Mouse (Mus musculus) myocyte (in vitro differentiated cells): ENCODE results near the gene Jazf1. TPM values are rescaled to one million over a fixed set of nuclear protein-coding genes. Genes with fewer than 3 reads are reported as not detected.

Source experiments
- H3K27me3 ChIP-seq: one replicate; pipeline ENCODE4 v1.6.1; 2011; ENCODE audit not compliant: control insufficient read depth, insufficient read depth, insufficient read length
- H3K36me3 ChIP-seq: one replicate; pipeline ENCODE4 v1.6.1; 2011; ENCODE audit not compliant: control insufficient read depth, insufficient read depth
- H3K4me2 ChIP-seq: one replicate; pipeline ENCODE4 v1.6.1; 2011; ENCODE audit warnings: low read depth, control low read depth
- H3K4me3 ChIP-seq: one replicate; pipeline ENCODE4 v1.5.1; 2011; ENCODE audit warnings: mild to moderate bottlenecking, control low read depth, moderate library complexity
- H3K79me2 ChIP-seq: one replicate; pipeline ENCODE4 v1.6.1; 2011; ENCODE audit not compliant: control insufficient read depth, insufficient read depth
- H3ac ChIP-seq: one replicate; pipeline ENCODE4 v1.6.1; 2011; ENCODE audit not compliant: control insufficient read depth, insufficient read length
- CEBPB ChIP-seq: IDR thresholded peaks from 2 replicates; pipeline ENCODE4 v1.6.1; 2011; ENCODE audit warnings: mild to moderate bottlenecking, moderate library complexity; ENCODE audit not compliant: poor library complexity, insufficient read depth, severe bottlenecking
- E2F4 ChIP-seq: IDR thresholded peaks from one replicate; pipeline ENCODE4 v1.6.1; 2011; ENCODE audit warnings: mild to moderate bottlenecking, control low read depth, moderate library complexity; ENCODE audit not compliant: insufficient read depth
- MAX ChIP-seq: IDR thresholded peaks from one replicate; pipeline ENCODE4 v1.6.1; 2011; ENCODE audit warnings: low read depth, mild to moderate bottlenecking, control low read depth
- MYOD1 ChIP-seq, 3 experiments: IDR thresholded peaks; one replicate each; pipeline ENCODE4 v1.6.1; 2011; ENCODE audit warnings: control low read depth in 2 of 3, low read depth in 2 of 3, mild to moderate bottlenecking in 2 of 3, moderate library complexity in 1 of 3; ENCODE audit not compliant: insufficient read length in 2 of 3, control insufficient read depth in 1 of 3
- MYOG ChIP-seq, 3 experiments: IDR thresholded peaks; one replicate each; pipeline ENCODE4 v1.6.1; 2011; ENCODE audit warnings: control low read depth in 2 of 3, low read depth in 2 of 3, mild to moderate bottlenecking in 2 of 3; ENCODE audit not compliant: insufficient read length in 2 of 3, control insufficient read depth in 1 of 3, insufficient read depth in 1 of 3
- POLR2A ChIP-seq: IDR thresholded peaks from one replicate; pipeline ENCODE4 v1.6.1; 2011; ENCODE audit warnings: low read depth, mild to moderate bottlenecking, control low read depth, moderate library complexity; ENCODE audit not compliant: insufficient read length
- POLR2AphosphoS2 ChIP-seq: IDR thresholded peaks from one replicate; pipeline ENCODE4 v1.6.1; 2011; ENCODE audit warnings: low read depth, control low read depth; ENCODE audit not compliant: insufficient read length
- REST ChIP-seq: IDR thresholded peaks from one replicate; pipeline ENCODE4 v1.6.1; 2011; ENCODE audit warnings: mild to moderate bottlenecking, control low read depth, moderate library complexity; ENCODE audit not compliant: insufficient read depth, insufficient read length
- SRF ChIP-seq: IDR thresholded peaks from one replicate; pipeline ENCODE4 v1.6.1; 2011; ENCODE audit warnings: low read depth; ENCODE audit not compliant: control insufficient read depth, insufficient read length
- TCF12 ChIP-seq: IDR thresholded peaks from one replicate; pipeline ENCODE4 v1.6.1; 2011; ENCODE audit warnings: mild to moderate bottlenecking, control low read depth; ENCODE audit not compliant: poor library complexity, insufficient read depth, severe bottlenecking
- TCF3 ChIP-seq: IDR thresholded peaks from one replicate; pipeline ENCODE4 v1.6.1; 2011; ENCODE audit warnings: low read depth, control low read depth; ENCODE audit not compliant: insufficient read length
- USF1 ChIP-seq: IDR thresholded peaks from one replicate; pipeline ENCODE4 v1.6.1; 2011; ENCODE audit warnings: low read depth, mild to moderate bottlenecking, control low read depth, moderate library complexity
- polyA plus RNA-seq: library from polyadenylated mRNA; unstranded; fragments of >200 nt; fragmentation: generic; extraction: Trizol; gene quantifications from one replicate; pipeline ENCODE4 v1.2.1, GENCODE M21; 2012; ENCODE audit warnings: missing spikeins

Jazf1 gene
- polyA plus RNA-seq, 1 experiment, result 0.01 TPM

GRCm38 (mm10) chr6:52917471-52917870 lies 151.0 kb downstream of the Jazf1 start:
- TF ChIP-seq CEBPB, result no peak
- TF ChIP-seq MAX, result no peak
- no peak for TF ChIP-seq POLR2A
- no peak for TF ChIP-seq E2F4
- Histone ChIP-seq H3K36me3 (no peaks in the 10 kb centered on the region), H3ac (no peak overlapping the region), H3K27me3 (peaks cover 4% of the 10 kb centered on the region), H3K4me3 (no peak overlapping the region), H3K4me2 (no peak overlapping the region), H3K79me2 (no peaks in the 10 kb centered on the region)

GRCm38 (mm10) chr6:52916836-52917376 lies 151.5 kb downstream of the Jazf1 start:
- Histone ChIP-seq H3K4me3 (no peak overlapping the region), H3K4me2 (no peak overlapping the region), H3ac (no peak overlapping the region), H3K27me3 (peaks cover 4% of the 10 kb centered on the region), H3K79me2 (no peaks in the 10 kb centered on the region), H3K36me3 (no peaks in the 10 kb centered on the region)
- no peak for TF ChIP-seq E2F4
- TF ChIP-seq MAX, result no peak
- TF ChIP-seq SRF, result no peak
- TF ChIP-seq MYOG (IDR thresholded peaks at IDR 0.05; ENCODE audit: control insufficient read depth in 1 of 3, insufficient read depth in 1 of 3, insufficient read length in 2 of 3, low read depth in 2 of 3), result no peak
- TF ChIP-seq POLR2AphosphoS2, result no peak
- no peak for TF ChIP-seq USF1
- TF ChIP-seq POLR2A, result no peak
- no peak for TF ChIP-seq CEBPB
- no peak for TF ChIP-seq TCF3
- no peak for TF ChIP-seq MYOD1 (IDR thresholded peaks at IDR 0.05; ENCODE audit: control insufficient read depth in 1 of 3, insufficient read length in 2 of 3, low read depth in 2 of 3)
- no peak for TF ChIP-seq REST
- no peak for TF ChIP-seq TCF12

- no peak overlapping the region for H3K4me3 ChIP-seq
- no peaks in the 10 kb centered on the region for H3K36me3 ChIP-seq
- H3K79me2 ChIP-seq, result no peaks in the 10 kb centered on the region
- H3ac ChIP-seq, result no peak overlapping the region
- TF ChIP-seq POLR2A (no peak), USF1 (no peak), TCF12 (no peak)
- H3K4me2 ChIP-seq, result no peak overlapping the region
- H3K27me3 ChIP-seq, result peaks cover 3% of the 10 kb centered on the region
These were observed 153.5 kb downstream of the Jazf1 start for GRCm38 (mm10) chr6:52914921-52915320.

- H3K27me3 ChIP-seq, result no peaks in the 10 kb centered on the region
These were observed 156.1 kb downstream of the Jazf1 start for GRCm38 (mm10) chr6:52912143-52912918.

GRCm38 (mm10) chr6:52906801-52907200 lies 161.6 kb downstream of the Jazf1 start:
- TF ChIP-seq TCF12 (no peak), TCF3 (no peak), MYOD1 (IDR thresholded peaks at IDR 0.05; ENCODE audit: control insufficient read depth in 1 of 3, insufficient read length in 2 of 3, low read depth in 2 of 3) (no peak), CEBPB (no peak), POLR2AphosphoS2 (no peak), SRF (no peak), E2F4 (no peak), MAX (no peak), REST (no peak), POLR2A (no peak), MYOG (IDR thresholded peaks at IDR 0.05; ENCODE audit: control insufficient read depth in 1 of 3, insufficient read depth in 1 of 3, insufficient read length in 2 of 3, low read depth in 2 of 3) (no peak), USF1 (no peak)
- no peak overlapping the region for H3K4me2 ChIP-seq
- H3K36me3 ChIP-seq, result no peaks in the 10 kb centered on the region
- no peaks in the 10 kb centered on the region for H3K27me3 ChIP-seq
- H3K4me3 ChIP-seq, result no peak overlapping the region
- no peak overlapping the region for H3ac ChIP-seq
- no peaks in the 10 kb centered on the region for H3K79me2 ChIP-seq

More at GRCm38 (mm10) chr6:52912143-52912918, 156.1 kb downstream of the Jazf1 start:
- H3K79me2 ChIP-seq, result no peaks in the 10 kb centered on the region
- H3K4me2 ChIP-seq, result no peak overlapping the region
- no peaks in the 10 kb centered on the region for H3K36me3 ChIP-seq
- TF ChIP-seq POLR2A (no peak), TCF3 (no peak), E2F4 (no peak), TCF12 (no peak), REST (no peak), MYOD1 (IDR thresholded peaks at IDR 0.05; ENCODE audit: control insufficient read depth in 1 of 3, insufficient read length in 2 of 3, low read depth in 2 of 3) (no peak), MAX (no peak), POLR2AphosphoS2 (no peak)
- no peak overlapping the region for H3K4me3 ChIP-seq
- no peak overlapping the region for H3ac ChIP-seq
